Mouse (Mus musculus) hindbrain, embryonic 14.5 days (tissue): ENCODE results near the gene Dnajc7. TPM values are rescaled to one million over a fixed set of nuclear protein-coding genes. Genes with fewer than 3 reads are reported as not detected.

Experiments used
- ATAC-seq: fragments of 200-750 bp; cut with Nextera tagmentation; 2 replicates; pipeline ENCODE4 v1.8.0; 2017; ENCODE audit warnings: moderate number of reproducible peaks, mild to moderate bottlenecking, moderate TSS enrichment, moderate library complexity; ENCODE audit not compliant: low FRiP score
- DNase-seq: peaks from one replicate; pipeline ENCODE4 v3.0.0-alpha.2; 2015; ENCODE audit warnings: low spot score
- H3K27ac ChIP-seq: fragments of 300-500 bp; sonication (generic); 2 replicates; pipeline ENCODE4 v1.5.1; 2014; ENCODE audit warnings: mild to moderate bottlenecking, moderate library complexity
- H3K27me3 ChIP-seq: fragments of 300-500 bp; sonication (generic); 2 replicates; pipeline ENCODE4 v1.6.1; 2014; ENCODE audit warnings: mild to moderate bottlenecking, low read length, mixed read lengths; ENCODE audit not compliant: control insufficient read depth, insufficient read depth
- H3K36me3 ChIP-seq: fragments of 300-500 bp; sonication (generic); replicated peaks from 2 replicates; pipeline ENCODE4 v1.6.1; 2014; ENCODE audit not compliant: control insufficient read depth, insufficient read depth
- H3K4me1 ChIP-seq: fragments of 300-500 bp; sonication (generic); replicated peaks from 2 replicates; pipeline ENCODE4 v1.6.1; 2014; ENCODE audit warnings: antibody characterized with exemption, low read length, mixed read lengths; ENCODE audit not compliant: control insufficient read depth, insufficient read depth
- H3K4me2 ChIP-seq: fragments of 300-500 bp; sonication (generic); replicated peaks from 2 replicates; pipeline ENCODE4 v1.6.1; 2014; ENCODE audit warnings: mild to moderate bottlenecking, moderate library complexity
- H3K4me3 ChIP-seq: fragments of 300-500 bp; sonication (generic); replicated peaks from 2 replicates; pipeline ENCODE4 v1.5.1; 2014; ENCODE audit warnings: mild to moderate bottlenecking, low read length
- H3K9ac ChIP-seq: fragments of 300-500 bp; sonication (generic); 2 replicates; pipeline ENCODE4 v1.6.1; 2014
- H3K9me3 ChIP-seq: fragments of 300-500 bp; sonication (generic); 2 replicates; pipeline ENCODE4 v1.6.1; 2016; ENCODE audit warnings: low read length; ENCODE audit not compliant: control insufficient read depth
- WGBS: fragments of 180-500 bp; shearing (Covaris S2); extraction: QIAGEN DNeasy Blood & Tissue Kit; methylation state at CpG from one replicate; pipeline ENCODE4 v1.1.7; 2014; 5-methylcytosine and 5-hydroxymethylcytosine counted together
- polyA plus RNA-seq: library from polyadenylated mRNA; unstranded; fragments of >200 nt; fragmentation: Nextera tagmentation; extraction: Ambion mirVana; gene quantifications from 2 replicates; pipeline ENCODE4 v1.2.1, GENCODE M21; 2014

Dnajc7 gene
- polyA plus RNA-seq, 1 experiment from 2014 or later, result 91.6 TPM

DNA sequence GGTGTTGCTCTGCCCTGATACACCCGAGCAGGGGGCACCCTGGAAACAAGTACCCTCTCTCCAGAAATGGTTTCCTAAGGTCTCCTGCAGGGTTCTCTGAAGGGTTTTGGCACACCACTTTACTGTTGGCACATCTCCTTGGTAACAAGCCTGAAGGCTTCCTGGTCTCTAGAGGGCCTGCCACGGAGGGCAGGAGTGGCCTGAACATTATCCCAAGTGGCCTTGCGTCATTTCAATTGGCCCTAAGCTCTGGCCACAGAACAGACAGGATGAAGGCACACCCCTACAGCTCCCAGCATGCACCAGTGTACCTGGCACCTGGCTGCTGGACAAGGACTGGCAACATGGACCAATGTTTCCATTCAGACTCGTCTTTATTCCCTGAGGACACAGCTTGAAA, 67.1 kb downstream of the Dnajc7 start:
- no peaks in the 10 kb centered on the region for H3K9me3 ChIP-seq
- ATAC-seq, result no peak
- no peak overlapping the region for H3K9ac ChIP-seq
- no peaks in the 10 kb centered on the region for H3K27me3 ChIP-seq
- no peak overlapping the region for H3K4me2 ChIP-seq
- no peaks in the 10 kb centered on the region for H3K4me1 ChIP-seq
- no peak overlapping the region for H3K4me3 ChIP-seq
- 77% methylated on average over 4 of the region's 4 CpGs for WGBS
- no peak for DNase-seq
- H3K27ac ChIP-seq, result no peak overlapping the region
- no peaks in the 10 kb centered on the region for H3K36me3 ChIP-seq

DNA sequence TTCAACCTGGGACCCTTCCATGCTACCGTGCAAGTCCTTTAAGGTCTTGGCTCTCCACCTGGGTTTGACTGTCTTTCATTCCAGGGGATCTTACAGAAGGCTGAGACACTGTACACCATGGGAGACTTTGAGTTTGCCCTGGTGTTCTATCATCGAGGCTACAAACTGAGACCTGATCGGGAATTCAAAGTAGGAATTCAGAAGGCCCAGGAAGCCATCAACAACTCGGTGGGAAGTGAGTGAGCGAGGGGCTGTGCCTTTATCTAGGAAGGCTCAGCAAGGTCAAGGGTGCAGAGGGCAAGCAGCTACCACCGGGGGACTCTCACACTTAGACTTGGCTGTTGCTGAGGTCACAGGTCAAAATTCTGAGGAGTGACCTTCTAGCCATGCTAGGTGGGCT, 69.9 kb downstream of the Dnajc7 start:
- no peaks in the 10 kb centered on the region for H3K27me3 ChIP-seq
- no peaks in the 10 kb centered on the region for H3K9me3 ChIP-seq
- H3K27ac ChIP-seq, result no peak overlapping the region
- no peak overlapping the region for H3K4me3 ChIP-seq
- DNase-seq (no peak), ATAC-seq (no peak)
- no peak overlapping the region for H3K9ac ChIP-seq
- 71% methylated on average over 6 of the region's 6 CpGs for WGBS
- H3K4me1 ChIP-seq, result peaks cover 9% of the 10 kb centered on the region
- H3K4me2 ChIP-seq, result no peak overlapping the region
- H3K36me3 ChIP-seq, result no peaks in the 10 kb centered on the region

GRCm38 (mm10) chr11:100549466-100549865, 70.5 kb downstream of the Dnajc7 start:
- ATAC-seq, result no peak
- Histone ChIP-seq H3K4me3 (no peak overlapping the region), H3K9me3 (no peaks in the 10 kb centered on the region), H3K27ac (no peak overlapping the region), H3K4me2 (no peak overlapping the region), H3K27me3 (no peaks in the 10 kb centered on the region), H3K36me3 (no peaks in the 10 kb centered on the region), H3K9ac (no peak overlapping the region), H3K4me1 (peaks cover 15% of the 10 kb centered on the region)
- no peak for DNase-seq
- WGBS, result 90% methylated on average over 8 of the region's 8 CpGs

DNA sequence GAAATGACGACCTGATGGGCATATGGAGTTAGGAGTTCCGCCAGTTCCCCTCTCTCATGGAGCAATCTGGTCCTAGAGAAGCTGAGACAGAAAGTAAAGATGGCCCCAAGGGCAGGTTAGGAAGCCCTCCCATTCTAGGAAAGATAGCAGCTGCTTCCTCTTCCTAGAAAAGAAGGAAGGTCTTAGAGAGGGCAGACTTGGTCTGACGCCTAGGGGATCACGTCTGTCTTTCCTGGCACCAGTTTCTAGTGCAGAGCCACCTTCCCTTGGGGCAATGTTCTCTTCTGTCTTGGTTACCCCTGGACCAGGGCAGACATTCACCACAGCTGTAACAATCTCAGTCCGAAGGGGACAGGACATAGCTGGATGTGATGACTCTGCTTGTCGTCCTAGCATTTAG, 71.8 kb downstream of the Dnajc7 start:
- Histone ChIP-seq H3K4me1 (peaks cover 15% of the 10 kb centered on the region), H3K27me3 (no peaks in the 10 kb centered on the region), H3K36me3 (no peaks in the 10 kb centered on the region), H3K9ac (no peak overlapping the region), H3K4me3 (no peak overlapping the region), H3K9me3 (no peaks in the 10 kb centered on the region), H3K4me2 (no peak overlapping the region), H3K27ac (no peak overlapping the region)
- WGBS, result 81% methylated on average over 6 of the region's 6 CpGs
- DNase-seq, result no peak
- ATAC-seq, result no peak

- no peak for DNase-seq
- Histone ChIP-seq H3K27me3 (no peaks in the 10 kb centered on the region), H3K4me3 (no peak overlapping the region), H3K4me2 (no peak overlapping the region), H3K9me3 (no peaks in the 10 kb centered on the region), H3K36me3 (no peaks in the 10 kb centered on the region), H3K4me1 (peaks cover 15% of the 10 kb centered on the region), H3K27ac (no peak overlapping the region), H3K9ac (no peak overlapping the region)
- ATAC-seq, result no peak
- 88% methylated on average over 6 of the region's 6 CpGs for WGBS
Observed at GRCm38 (mm10) chr11:100546955-100547354, 73.0 kb downstream of the Dnajc7 start.

DNA sequence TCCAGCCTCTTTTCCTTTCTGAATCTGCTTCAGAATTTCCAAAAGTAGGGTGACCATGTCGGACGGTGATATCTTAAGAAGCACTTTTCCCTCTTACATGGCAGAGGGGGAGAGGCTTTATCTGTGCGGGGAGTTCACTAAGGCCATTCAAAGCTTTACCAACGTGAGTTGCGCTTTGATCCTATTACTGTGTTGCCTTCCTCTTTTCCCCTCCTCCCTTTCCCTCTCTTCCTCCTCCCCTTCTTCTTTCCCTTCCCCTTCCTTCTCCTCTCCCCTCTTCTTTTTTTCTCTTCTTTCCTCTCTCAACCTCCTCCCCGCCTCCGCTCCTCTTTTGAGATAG, 74.3 kb downstream of the Dnajc7 start:
- Histone ChIP-seq H3K27me3 (no peaks in the 10 kb centered on the region), H3K4me3 (peak overlapping the region; percentile 38), H3K4me2 (peak overlapping the region; percentile 64), H3K4me1 (peaks cover 15% of the 10 kb centered on the region), H3K9me3 (no peaks in the 10 kb centered on the region), H3K9ac (peak overlapping the region; percentile 58), H3K27ac (peak overlapping the region; percentile 75; the same call in 1 of the 2 replicates), H3K36me3 (no peaks in the 10 kb centered on the region)
- ATAC-seq (peak; percentile 64), DNase-seq (no peak)
- 30% methylated on average over 7 of the region's 7 CpGs for WGBS

DNA sequence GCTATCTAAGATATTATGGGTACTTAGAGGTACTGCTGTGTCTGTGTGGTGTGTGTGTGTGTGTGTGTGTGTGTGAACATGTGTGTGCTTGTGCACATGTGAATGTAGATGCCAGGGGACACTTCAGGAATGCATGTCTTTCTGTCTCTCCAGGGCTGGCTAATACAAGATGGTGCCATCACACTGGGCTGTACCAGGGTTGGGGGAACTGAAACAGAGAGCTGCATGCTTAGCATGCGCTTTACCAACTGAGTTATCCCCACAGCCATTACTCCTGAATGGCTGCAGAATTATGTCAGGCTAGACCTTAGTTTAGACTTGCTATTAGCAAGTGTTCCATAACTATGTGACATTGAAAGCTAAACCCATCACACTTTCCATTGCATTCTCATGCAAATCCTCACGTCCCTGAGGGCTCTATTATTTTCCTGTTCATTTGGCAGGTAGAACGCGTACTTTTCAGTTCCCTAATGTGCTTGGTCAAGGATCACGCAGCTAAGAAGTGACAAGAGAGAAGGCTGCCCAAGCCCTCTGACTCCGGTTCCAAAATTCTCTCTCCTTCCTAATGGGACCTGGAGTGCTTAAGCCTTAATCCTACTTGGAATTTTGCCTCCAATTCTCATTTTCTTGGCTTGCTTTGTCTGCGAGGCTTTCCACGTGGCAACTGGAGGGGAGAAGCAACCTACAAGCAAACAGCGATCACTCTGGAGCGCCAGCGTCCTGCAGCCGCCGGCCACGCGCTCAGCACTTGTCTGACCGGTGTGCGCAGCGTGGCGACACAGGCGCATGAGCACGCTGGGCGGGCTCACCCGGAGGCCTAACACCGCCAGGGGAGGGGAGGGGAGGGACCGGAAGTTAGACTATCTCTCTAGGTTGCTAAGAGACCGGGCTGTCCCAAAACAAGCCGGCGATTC, 74.9 kb downstream of the Dnajc7 start, which contains the start of gene Ttc25:
TSS of gene Ttc25 (plus strand) at position 776 of the 914 bp plus-strand sequence.
- 4% methylated on average over 28 of the region's 28 CpGs for WGBS
- Histone ChIP-seq H3K9me3 (no peaks in the 10 kb centered on the region), H3K9ac (peak within 1 kb of the TSS; percentile 58), H3K4me3 (peak within 1 kb of the TSS; percentile 38), H3K36me3 (no peaks in the 10 kb centered on the region), H3K27ac (peak within 1 kb of the TSS; percentile 75), H3K4me1 (peaks cover 15% of the 10 kb centered on the region), H3K4me2 (peak within 1 kb of the TSS; percentile 64), H3K27me3 (no peaks in the 10 kb centered on the region)
- DNase-seq, result peak; percentile 80
- peak; percentile 91 for ATAC-seq

GRCm38 (mm10) chr11:100541577-100541976, 78.4 kb downstream of the Dnajc7 start:
- no peak overlapping the region for H3K9ac ChIP-seq
- H3K36me3 ChIP-seq, result no peaks in the 10 kb centered on the region
- H3K27me3 ChIP-seq, result no peaks in the 10 kb centered on the region
- WGBS, result 81% methylated on average over 2 of the region's 2 CpGs
- DNase-seq (no peak), ATAC-seq (no peak)
- no peaks in the 10 kb centered on the region for H3K9me3 ChIP-seq
- no peak overlapping the region for H3K4me3 ChIP-seq
- H3K4me1 ChIP-seq, result peaks cover 15% of the 10 kb centered on the region
- H3K4me2 ChIP-seq, result no peak overlapping the region
- no peak overlapping the region for H3K27ac ChIP-seq

DNA sequence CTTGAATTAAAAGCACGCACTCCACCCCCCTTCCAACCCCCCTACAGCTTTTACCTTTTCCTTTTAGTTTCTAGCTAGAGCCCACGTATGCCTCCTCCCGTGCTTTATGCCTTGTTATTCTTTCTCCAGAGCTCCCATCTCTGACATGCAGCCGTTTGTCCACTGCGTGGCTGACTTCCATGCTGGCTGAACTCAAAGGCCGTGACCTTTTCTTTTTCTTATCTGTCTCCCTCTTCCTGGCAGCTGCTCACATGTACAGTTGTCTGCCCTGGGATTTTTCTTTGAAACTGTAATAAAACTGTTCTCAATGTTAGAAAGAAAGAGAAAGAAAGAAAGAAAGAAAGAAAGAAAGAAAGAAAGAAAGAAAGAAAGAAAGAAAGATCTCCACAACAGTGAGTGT, 79.0 kb downstream of the Dnajc7 start:
- Histone ChIP-seq H3K4me2 (no peak overlapping the region), H3K9ac (no peak overlapping the region), H3K4me1 (peaks cover 11% of the 10 kb centered on the region), H3K27ac (no peak overlapping the region), H3K27me3 (no peaks in the 10 kb centered on the region), H3K4me3 (no peak overlapping the region), H3K9me3 (no peaks in the 10 kb centered on the region), H3K36me3 (no peaks in the 10 kb centered on the region)
- DNase-seq (no peak), ATAC-seq (no peak)
- WGBS, result 47% methylated on average over 6 of the region's 6 CpGs
